Mouse (Mus musculus): ENCODE results near the gene Tspan17. TPM values are rescaled to one million over a fixed set of nuclear protein-coding genes. Genes with fewer than 3 reads are reported as not detected.
"Not testable (repeated sequence)": the region's sequence is repeated elsewhere in the genome, so short reads cannot be mapped to it uniquely, and the experiment has no call there.

The Tspan17 gene
- polyA plus RNA-seq, 1 experiment from 2014 or later: 17.2 TPM

GRCm38 (mm10) chr13:54787591-54787990 lies 1.6 kb upstream of the Tspan17 start:
- not testable (repeated sequence) for H3K27ac ChIP-seq; H3K79me2 ChIP-seq (ENCODE audit: inconsistent target); H3K4me3 ChIP-seq (ENCODE audit: inconsistent target); H3K36me3 ChIP-seq (ENCODE audit: inconsistent target)
- 43% methylated on average over 2 of the region's 2 CpGs for WGBS (ENCODE audit: missing documents)

GRCm38 (mm10) chr13:54789561-54790397 lies 602 bp downstream of the Tspan17 start:
- no peaks in the 10 kb centered on the region for H3K79me2 ChIP-seq (ENCODE audit: inconsistent target)
- peak overlapping the region; percentile 43 for H3K4me3 ChIP-seq (ENCODE audit: inconsistent target)
- no peaks in the 10 kb centered on the region for H3K36me3 ChIP-seq (ENCODE audit: inconsistent target)
- H3K27ac ChIP-seq: no peak overlapping the region
- 3% methylated on average over 34 of the region's 38 CpGs for WGBS (ENCODE audit: missing documents)

GRCm38 (mm10) chr13:54792259-54793230 lies 3.4 kb downstream of the Tspan17 start:
- Histone ChIP-seq H3K4me3 (ENCODE audit: inconsistent target) (no peak overlapping the region), H3K36me3 (ENCODE audit: inconsistent target) (no peaks in the 10 kb centered on the region), H3K79me2 (ENCODE audit: inconsistent target) (no peaks in the 10 kb centered on the region), H3K27ac (no peak overlapping the region)
- 38% methylated on average over 21 of the region's 21 CpGs for WGBS (ENCODE audit: missing documents)

GRCm38 (mm10) chr13:54794002-54794577 lies 4.9 kb downstream of the Tspan17 start:
- Histone ChIP-seq H3K27ac (no peak overlapping the region), H3K4me3 (ENCODE audit: inconsistent target) (no peak overlapping the region), H3K36me3 (ENCODE audit: inconsistent target) (no peaks in the 10 kb centered on the region), H3K79me2 (ENCODE audit: inconsistent target) (no peaks in the 10 kb centered on the region)
- 93% methylated on average over 16 of the region's 16 CpGs for WGBS (ENCODE audit: missing documents)

- WGBS (ENCODE audit: missing documents): 69% methylated on average over 5 of the region's 5 CpGs
- H3K79me2 ChIP-seq (ENCODE audit: inconsistent target): no peaks in the 10 kb centered on the region
- H3K36me3 ChIP-seq (ENCODE audit: inconsistent target): no peaks in the 10 kb centered on the region
- H3K4me3 ChIP-seq (ENCODE audit: inconsistent target): no peak overlapping the region
- no peak overlapping the region for H3K27ac ChIP-seq
Observed at GRCm38 (mm10) chr13:54794843-54795242, 5.7 kb downstream of the Tspan17 start.

GRCm38 (mm10) chr13:54797356-54797755 lies 8.2 kb downstream of the Tspan17 start:
- Histone ChIP-seq H3K4me3 (ENCODE audit: inconsistent target) (no peak overlapping the region), H3K79me2 (ENCODE audit: inconsistent target) (no peaks in the 10 kb centered on the region), H3K27ac (no peak overlapping the region), H3K36me3 (ENCODE audit: inconsistent target) (no peaks in the 10 kb centered on the region)
- WGBS (ENCODE audit: missing documents): 55% methylated on average over 4 of the region's 4 CpGs

- WGBS (ENCODE audit: missing documents): 74% methylated on average over 16 of the region's 16 CpGs
- H3K27ac ChIP-seq: no peak overlapping the region
- no peaks in the 10 kb centered on the region for H3K79me2 ChIP-seq (ENCODE audit: inconsistent target)
- H3K4me3 ChIP-seq (ENCODE audit: inconsistent target): no peak overlapping the region
- H3K36me3 ChIP-seq (ENCODE audit: inconsistent target): no peaks in the 10 kb centered on the region
Observed at GRCm38 (mm10) chr13:54797861-54798643, 8.9 kb downstream of the Tspan17 start.

GRCm38 (mm10) chr13:54798740-54799139 lies 9.6 kb downstream of the Tspan17 start:
- Histone ChIP-seq H3K27ac (no peak overlapping the region), H3K79me2 (ENCODE audit: inconsistent target) (no peaks in the 10 kb centered on the region), H3K36me3 (ENCODE audit: inconsistent target) (no peaks in the 10 kb centered on the region), H3K4me3 (ENCODE audit: inconsistent target) (no peak overlapping the region)
- WGBS (ENCODE audit: missing documents): 88% methylated on average over 9 of the region's 10 CpGs

- Histone ChIP-seq H3K36me3 (ENCODE audit: inconsistent target) (no peaks in the 10 kb centered on the region), H3K79me2 (ENCODE audit: inconsistent target) (no peaks in the 10 kb centered on the region), H3K4me3 (ENCODE audit: inconsistent target) (no peak overlapping the region), H3K27ac (no peak overlapping the region)
- 22% methylated on average over 9 of the region's 9 CpGs for whole genome bisulfite sequencing (ENCODE audit: missing documents)
Observed at GRCm38 (mm10) chr13:54799701-54800100, 10.5 kb downstream of the Tspan17 start.

GRCm38 (mm10) chr13:54800206-54800605 lies 11.0 kb downstream of the Tspan17 start:
- Histone ChIP-seq H3K4me3 (ENCODE audit: inconsistent target) (no peak overlapping the region), H3K79me2 (ENCODE audit: inconsistent target) (no peaks in the 10 kb centered on the region), H3K27ac (no peak overlapping the region), H3K36me3 (ENCODE audit: inconsistent target) (no peaks in the 10 kb centered on the region)
- WGBS (ENCODE audit: missing documents): 78% methylated on average over 4 of the region's 4 CpGs

GRCm38 (mm10) chr13:54803010-54803409 lies 13.8 kb downstream of the Tspan17 start:
- no peaks in the 10 kb centered on the region for H3K79me2 ChIP-seq (ENCODE audit: inconsistent target)
- 81% methylated on average over 6 of the region's 6 CpGs for WGBS (ENCODE audit: missing documents)
- H3K4me3 ChIP-seq (ENCODE audit: inconsistent target): no peak overlapping the region
- H3K27ac ChIP-seq: no peak overlapping the region
- no peaks in the 10 kb centered on the region for H3K36me3 ChIP-seq (ENCODE audit: inconsistent target)

- no peak overlapping the region for H3K27ac ChIP-seq
- H3K79me2 ChIP-seq (ENCODE audit: inconsistent target): no peaks in the 10 kb centered on the region
- H3K4me3 ChIP-seq (ENCODE audit: inconsistent target): no peak overlapping the region
- 52% methylated on average over 21 of the region's 21 CpGs for WGBS (ENCODE audit: missing documents)
- H3K36me3 ChIP-seq (ENCODE audit: inconsistent target): no peaks in the 10 kb centered on the region
Observed at GRCm38 (mm10) chr13:54805134-54805838, 16.1 kb downstream of the Tspan17 start.

GRCm38 (mm10) chr13:54806434-54806976 lies 17.3 kb downstream of the Tspan17 start:
- H3K4me3 ChIP-seq (ENCODE audit: inconsistent target): no peak overlapping the region
- H3K79me2 ChIP-seq (ENCODE audit: inconsistent target): no peaks in the 10 kb centered on the region
- H3K36me3 ChIP-seq (ENCODE audit: inconsistent target): no peaks in the 10 kb centered on the region
- H3K27ac ChIP-seq: no peak overlapping the region
- 53% methylated on average over 12 of the region's 13 CpGs for WGBS (ENCODE audit: missing documents)

Measured in macrophage (primary cell).